ENCODE assay signal across 10 mouse cellular contexts in genomic region chr10:42580131-42580950, GRCm38 (mm10). TPM values are rescaled to one million over a fixed set of nuclear protein-coding genes. Genes with fewer than 3 reads are reported as not detected.
A peak's percentile ranks its signal among the peaks of the same experiment; 100 is the strongest.
DNase-seq lines count a peak whose midpoint lies in the region; ATAC-seq and TF ChIP-seq lines count a peak whose summit lies in the region.
"Had no signal": no experiment of that assay in that cellular context is flagged by ENCODE, and none has a peak within 500 bp of the region (broad histone marks: within the 10 kb centered on the region; RNA-seq: fewer than 3 reads in every experiment).

No protein-coding gene starts in this region.

- 2% methylated on average over 29 of the region's 29 CpGs for WGBS in heart, embryonic 13.5 days
- WGBS in embryonic facial prominence, embryonic 12.5 days: under 1% methylated on average over 29 of the region's 29 CpGs
- under 1% methylated on average over 29 of the region's 29 CpGs for WGBS in limb, embryonic 12.5 days

- H3K27me3 ChIP-seq in heart, embryonic 13.5 days (replicated peaks): peaks cover 100% of the 10 kb centered on the region
- H3K27me3 ChIP-seq in E14TG2a.4 (ENCODE audit: insufficient read depth, low read length): peaks cover 96% of the 10 kb centered on the region
- H3K27me3 ChIP-seq in embryonic facial prominence, embryonic 12.5 days: peaks cover 90% of the 10 kb centered on the region
- H3K27me3 ChIP-seq in limb, embryonic 12.5 days: peaks cover 99% of the 10 kb centered on the region

- no peak for DNase-seq in heart, adult 9 months (ENCODE audit: low spot score in 2 of 2)
- no peak for DNase-seq in cerebellum, adult 9-10 months
- DNase-seq in cerebellum, postnatal 10 days: no peak
- no peak for DNase-seq in frontal cortex, postnatal 25 days (ENCODE audit: low spot score in 2 of 2)
- DNase-seq: layer of hippocampus, adult 9-11 months; thymus, postnatal 25 days had no signal

- TF ChIP-seq CTCF in E14TG2a.4 (conservative IDR thresholded peaks at IDR 0.05; ENCODE audit: low read length): no peak

- no peaks in the 10 kb centered on the region for H3K9me3 ChIP-seq in heart, embryonic 13.5 days
- H3K9me3 ChIP-seq in E14TG2a.4 (ENCODE audit: low read length): no peaks in the 10 kb centered on the region
- H3K9me3 ChIP-seq in embryonic facial prominence, embryonic 12.5 days: no peaks in the 10 kb centered on the region
- no peaks in the 10 kb centered on the region for H3K9me3 ChIP-seq in limb, embryonic 12.5 days

- H3K9ac ChIP-seq in heart, embryonic 13.5 days: no peak overlapping the region
- H3K9ac ChIP-seq in embryonic facial prominence, embryonic 12.5 days: no peak overlapping the region
- no peak overlapping the region for H3K9ac ChIP-seq in limb, embryonic 12.5 days (replicated peaks)

- H3K27ac ChIP-seq in heart, embryonic 13.5 days (replicated peaks): no peak overlapping the region
- H3K27ac ChIP-seq in embryonic facial prominence, embryonic 12.5 days: no peak overlapping the region
- H3K27ac ChIP-seq in limb, embryonic 12.5 days: no peak overlapping the region

- H3K4me1 ChIP-seq in heart, embryonic 13.5 days: peaks cover 46% of the 10 kb centered on the region
- peaks cover 75% of the 10 kb centered on the region for H3K4me1 ChIP-seq in E14TG2a.4 (replicated peaks; ENCODE audit: low read depth, low read length)
- peaks cover 15% of the 10 kb centered on the region; the same call in 1 of the 2 replicates for H3K4me1 ChIP-seq in embryonic facial prominence, embryonic 12.5 days
- peaks cover 41% of the 10 kb centered on the region for H3K4me1 ChIP-seq in limb, embryonic 12.5 days (replicated peaks)

- peak overlapping the region; percentile 61 for H3K4me2 ChIP-seq in heart, embryonic 13.5 days
- H3K4me2 ChIP-seq in embryonic facial prominence, embryonic 12.5 days (replicated peaks): peak overlapping the region; percentile 35
- peak overlapping the region; percentile 21; the same call in 1 of the 2 replicates for H3K4me2 ChIP-seq in limb, embryonic 12.5 days

- no peaks in the 10 kb centered on the region for H3K36me3 ChIP-seq in heart, embryonic 13.5 days
- H3K36me3 ChIP-seq in E14TG2a.4 (ENCODE audit: insufficient read depth, low read length): no peaks in the 10 kb centered on the region
- no peaks in the 10 kb centered on the region for H3K36me3 ChIP-seq in embryonic facial prominence, embryonic 12.5 days
- H3K36me3 ChIP-seq in limb, embryonic 12.5 days: no peaks in the 10 kb centered on the region

- H3K4me3 ChIP-seq in heart, embryonic 13.5 days: peak overlapping the region; percentile 41
- H3K4me3 ChIP-seq in E14TG2a.4 (replicated peaks; ENCODE audit: low read length): peak overlapping the region; percentile 57
- peak overlapping the region; percentile 20; the same call in 1 of the 2 replicates for H3K4me3 ChIP-seq in embryonic facial prominence, embryonic 12.5 days
- H3K4me3 ChIP-seq in limb, embryonic 12.5 days (replicated peaks): 0 out of 2 replicates have a peak overlapping the region, but pooled peaks have one; percentile 9

- no peak for ATAC-seq in heart, embryonic 13.5 days (ENCODE audit: extremely low read depth, insufficient number of reproducible peaks, low FRiP score, low TSS enrichment)
- ATAC-seq in embryonic facial prominence, embryonic 12.5 days (ENCODE audit: insufficient number of reproducible peaks, insufficient read depth, low FRiP score, low TSS enrichment): peak; percentile 33; the same call in 1 of the 2 replicates
- no peak for ATAC-seq in limb, embryonic 12.5 days (ENCODE audit: insufficient number of reproducible peaks, insufficient read depth, low FRiP score, low TSS enrichment, low read depth)

RNA-seq across cellular contexts. Expression of gene Nr2e1, which starts 3.1 kb away (rescaled TPM):
- polyA plus RNA-seq in heart, embryonic 13.5 days (2015; fragmentation: Nextera tagmentation; extraction: Ambion mirVana): not detected in 2 replicates
- polyA plus RNA-seq in embryonic facial prominence, embryonic 12.5 days (2016; fragmentation: Nextera tagmentation; extraction: Ambion mirVana): 5.8 and 6.6 TPM in 2 replicates
- not detected in 2 replicates for polyA plus RNA-seq in limb, embryonic 12.5 days (2016; fragmentation: Nextera tagmentation; extraction: Ambion mirVana)

RNA-seq across cellular contexts. Expression of gene Ostm1, which starts 3.3 kb away (rescaled TPM):
- 19.2 and 19.5 TPM in 2 replicates for polyA plus RNA-seq in heart, embryonic 13.5 days (2015; fragmentation: Nextera tagmentation; extraction: Ambion mirVana)
- 13.6 and 14.1 TPM in 2 replicates for polyA plus RNA-seq in embryonic facial prominence, embryonic 12.5 days (2016; fragmentation: Nextera tagmentation; extraction: Ambion mirVana)
- 9.0 and 9.1 TPM in 2 replicates for polyA plus RNA-seq in limb, embryonic 12.5 days (2016; fragmentation: Nextera tagmentation; extraction: Ambion mirVana)
